Mouse (Mus musculus): ENCODE results near the gene Galc. TPM values are rescaled to one million over a fixed set of nuclear protein-coding genes. Genes with fewer than 3 reads are reported as not detected.

Gene Galc
- total RNA-seq (2012; rRNA removed) = not detected in 2 replicates
- not detected for polyA plus RNA-seq (2012; ENCODE audit: insufficient read depth in 1 of 2, insufficient read length in 2 of 2, low read depth in 1 of 2, low replicate concordance in 2 of 2, missing spikeins in 1 of 2)

- Histone ChIP-seq H3K36me3 (ENCODE audit: control insufficient read depth in 1 of 2, insufficient read depth in 2 of 2, low read length in 2 of 2) (no peaks in the 10 kb centered on the region), H3K27ac (ENCODE audit: control insufficient read depth, low read depth, low read length) (no peak within 1 kb of the TSS), H3K9ac (ENCODE audit: control insufficient read depth, low read depth, low read length, poor library complexity, severe bottlenecking) (no peak within 1 kb of the TSS), H3K79me2 (ENCODE audit: control insufficient read depth, insufficient read depth, low read length, poor library complexity) (no peaks in the 10 kb centered on the region), H3K4me1 (ENCODE audit: control insufficient read depth in 1 of 2, insufficient read depth in 2 of 2, low read length in 2 of 2) (no peaks in the 10 kb centered on the region), H3K27me3 (ENCODE audit: control insufficient read depth in 1 of 2, insufficient read depth in 2 of 2, low read length in 2 of 2) (no peaks in the 10 kb centered on the region), H3K9me3 (replicated peaks; ENCODE audit: insufficient read depth, low read length) (no peaks in the 10 kb centered on the region), H3K4me3 (ENCODE audit: control insufficient read depth in 1 of 2, insufficient read depth in 1 of 2, low read depth in 2 of 2, low read length in 2 of 2) (no peak within 1 kb of the TSS)
- TF ChIP-seq UBTF (IDR thresholded peaks at IDR 0.05; ENCODE audit: borderline replicate concordance, insufficient read depth, low read depth, low read length) = no peak
- TF ChIP-seq CHD2 (IDR thresholded peaks at IDR 0.05; ENCODE audit: low read length) = no peak
- no peak for TF ChIP-seq SMC3 (IDR thresholded peaks at IDR 0.05; ENCODE audit: low read depth, low read length)
- no peak for TF ChIP-seq RCOR1 (IDR thresholded peaks at IDR 0.05; ENCODE audit: low read depth, low read length)
- no peak for TF ChIP-seq EP300 (IDR thresholded peaks at IDR 0.05; ENCODE audit: low read depth in 1 of 2, low read length in 2 of 2)
- no peak for TF ChIP-seq NELFE (IDR thresholded peaks at IDR 0.05; ENCODE audit: low read depth, low read length)
- TF ChIP-seq KAT2A (conservative IDR thresholded peaks at IDR 0.05; ENCODE audit: low read depth, low read length) = no peak
- no peak for TF ChIP-seq NRF1 (IDR thresholded peaks at IDR 0.05; ENCODE audit: insufficient read depth, low read depth, low read length, poor library complexity, severe bottlenecking)
- TF ChIP-seq POLR2A (IDR thresholded peaks at IDR 0.05; ENCODE audit: control insufficient read depth in 1 of 2, insufficient read depth in 1 of 2, low read depth in 1 of 2, low read length in 2 of 2, poor library complexity in 1 of 2) = no peak
- no peak for TF ChIP-seq ZMIZ1 (IDR thresholded peaks at IDR 0.05; ENCODE audit: low read depth, low read length)
- TF ChIP-seq ZKSCAN1 (IDR thresholded peaks at IDR 0.05; ENCODE audit: low read depth, low read length) = no peak
- no peak for TF ChIP-seq MYB (IDR thresholded peaks at IDR 0.05; ENCODE audit: low read depth, low read length)
- no peak for TF ChIP-seq USF1 (IDR thresholded peaks at IDR 0.05; ENCODE audit: low read depth, low read length)
- no peak for TF ChIP-seq TAL1 (IDR thresholded peaks at IDR 0.05; ENCODE audit: low read length)
- TF ChIP-seq POLR2AphosphoS2 (IDR thresholded peaks at IDR 0.05; ENCODE audit: low read length) = no peak
- no peak for TF ChIP-seq MXI1 (IDR thresholded peaks at IDR 0.05; ENCODE audit: low read depth, low read length)
- TF ChIP-seq TCF12 (IDR thresholded peaks at IDR 0.05; ENCODE audit: low read depth, low read length) = no peak
- TF ChIP-seq E2F4 (IDR thresholded peaks at IDR 0.05; ENCODE audit: borderline replicate concordance, low read depth, low read length) = no peak
- TF ChIP-seq MAFK (IDR thresholded peaks at IDR 0.05; ENCODE audit: borderline replicate concordance, low read depth, low read length) = no peak
- no peak for TF ChIP-seq MEF2A (IDR thresholded peaks at IDR 0.05; ENCODE audit: extremely low read depth, insufficient replicate concordance, low read depth, low read length, poor library complexity, severe bottlenecking)
- no peak for DNase-seq (ENCODE audit: low read depth, low spot score)
Measured at GRCm38 (mm10) chr12:98258845-98259517, at the start of gene Galc. TSS of gene Galc (minus strand) at chr12:98259459.

All from MEL (cell line).